ENCODE assay signal across 30 mouse cellular contexts in the genomic region with DNA sequence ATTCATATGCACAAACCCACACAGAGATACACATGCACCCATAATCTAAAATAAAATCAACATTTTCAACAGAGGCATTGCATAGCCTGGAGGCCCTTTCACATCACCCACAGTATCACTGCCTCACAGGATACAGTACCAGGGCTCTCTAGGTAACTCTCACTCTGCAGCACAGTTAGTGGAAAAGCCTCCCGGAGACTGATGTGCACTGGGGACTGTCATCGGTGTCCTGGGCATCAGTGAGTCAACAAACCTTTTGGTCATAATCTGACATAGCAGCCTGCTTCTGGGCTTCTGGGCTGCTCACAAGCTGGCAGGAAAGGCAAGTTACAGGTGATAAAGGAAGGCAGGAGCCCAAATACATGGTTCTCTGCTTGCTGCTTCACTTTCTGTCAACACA.
"Had no signal": no experiment of that assay in that cellular context is flagged by ENCODE, and none has a peak within 500 bp of the region (broad histone marks: within the 10 kb centered on the region; RNA-seq: fewer than 3 reads in every experiment).

No protein-coding gene starts in this region.

- H3K4me3 ChIP-seq: heart, embryonic 12.5 days; heart, embryonic 13.5 days; heart, embryonic 15.5 days; hindbrain, embryonic 10.5 days; hindbrain, embryonic 12.5 days; hindbrain, embryonic 13.5 days; hindbrain, embryonic 15.5 days; intestine, embryonic 15.5 days; kidney, embryonic 15.5 days; layer of hippocampus, adult 2 months; left cerebral cortex, adult 2 months had no signal

- H3K27me3 ChIP-seq: heart, embryonic 12.5 days; heart, embryonic 13.5 days; heart, embryonic 15.5 days; hindbrain, embryonic 12.5 days; hindbrain, embryonic 13.5 days; hindbrain, embryonic 15.5 days; intestine, embryonic 15.5 days; kidney, embryonic 15.5 days had no signal

- H3K9me3 ChIP-seq: heart, embryonic 12.5 days; heart, embryonic 15.5 days; hindbrain, embryonic 13.5 days; hindbrain, embryonic 15.5 days; intestine, embryonic 15.5 days; kidney, embryonic 15.5 days had no signal

- DNase-seq: heart, postnatal 10 days; heart, postnatal 14 days; heart, postnatal 36 days; heart, postnatal 4 days; kidney, adult 11 months; kidney, adult 18-20 months; kidney, adult 2 months; kidney, adult 8-10 months; kidney, adult 9 months; kidney, postnatal 10 days; kidney, postnatal 14 days; kidney, postnatal 25 days; kidney, postnatal 36 days; kidney, postnatal 4 days; layer of hippocampus, adult 9-11 months; layer of hippocampus, postnatal 36 days had no signal

- H3K27ac ChIP-seq: heart, embryonic 13.5 days; heart, embryonic 15.5 days; hindbrain, embryonic 10.5 days; hindbrain, embryonic 12.5 days; hindbrain, embryonic 13.5 days; hindbrain, embryonic 14.5 days; hindbrain, embryonic 15.5 days; hindbrain, postnatal 0 days; intestine, embryonic 15.5 days; kidney, embryonic 15.5 days; kidney, postnatal 0 days; layer of hippocampus, adult 2 months; left cerebral cortex, adult 2 months had no signal

- H3K36me3 ChIP-seq: heart, embryonic 12.5 days; heart, embryonic 13.5 days; heart, embryonic 15.5 days; hindbrain, embryonic 15.5 days; intestine, embryonic 15.5 days had no signal
